Mouse (Mus musculus): Measurements from ENCODE around the gene Il33.

DNA sequence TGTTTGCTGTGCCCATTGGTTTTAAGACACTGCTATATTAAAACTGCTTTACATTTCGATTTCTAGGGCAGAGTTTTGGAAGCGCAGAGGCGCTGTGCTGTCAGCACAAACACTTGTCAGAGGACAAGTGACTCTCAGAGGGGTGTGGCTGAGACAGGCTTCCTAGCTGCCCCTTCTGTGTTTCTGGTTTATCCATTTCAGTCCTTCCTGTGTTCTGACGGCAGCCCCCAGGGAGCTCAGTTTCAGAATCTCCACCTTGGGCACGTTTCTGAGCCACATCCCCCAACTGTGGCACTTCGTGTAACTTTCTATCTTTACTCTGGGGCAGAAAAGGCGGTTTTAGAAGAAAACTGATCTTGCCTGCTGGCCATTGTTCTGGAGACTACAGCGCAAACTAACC, 12.5 kb downstream of the Il33 start:
- TF ChIP-seq CTCF (IDR thresholded peaks at IDR 0.05; ENCODE audit: insufficient read depth, low read length): no peak
- TF ChIP-seq POLR2A (IDR thresholded peaks at IDR 0.05; ENCODE audit: borderline replicate concordance, extremely low read depth, low read depth, low read length): no peak

All from lung, adult 2 months (tissue).